Mouse (Mus musculus) megakaryocyte, embryonic 14.5 days (primary cell): Measurements from ENCODE around the gene Dpp8.

Source experiments
- FLI1 ChIP-seq: IDR thresholded peaks from 2 replicates; pipeline ENCODE4 v1.6.1; 2012; ENCODE audit warnings: low read length, inconsistent platforms, mixed read lengths
- GATA1 ChIP-seq: IDR thresholded peaks from 3 replicates; pipeline ENCODE4 v1.6.1; 2012; ENCODE audit warnings: mixed read lengths, low read length, inconsistent platforms, borderline replicate concordance

DNA sequence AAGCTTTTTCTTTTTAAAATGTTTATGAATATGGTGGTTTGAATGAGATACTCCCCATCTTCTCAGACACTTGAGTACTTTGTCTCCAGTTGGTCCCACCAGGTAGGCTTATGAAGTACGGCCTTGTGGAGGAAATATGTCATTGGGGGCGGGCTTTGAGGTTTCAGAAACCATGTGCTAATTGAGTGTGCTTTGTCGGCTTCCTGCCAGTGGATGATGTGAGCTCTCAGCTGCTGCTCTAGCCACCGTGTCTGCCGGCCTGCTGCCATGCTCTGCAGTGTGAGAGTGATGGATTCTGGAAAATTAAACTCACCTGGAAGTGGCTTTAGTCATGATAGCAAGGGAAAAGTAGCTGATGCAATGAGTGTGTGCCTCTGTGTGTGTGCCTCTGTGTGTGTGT is 55.3 kb downstream of the Dpp8 start:
- no peak for TF ChIP-seq FLI1
- TF ChIP-seq GATA1, result no peak
